Mouse (Mus musculus) natural killer cell, adult 2 months (primary cell): ENCODE data around the gene Babam1.
A peak's percentile ranks its signal among the peaks of the same experiment; 100 is the strongest.

Experiments
- DNase-seq, 2 experiments: peaks; one replicate each; pipeline ENCODE4 v3.0.0; 2022; ENCODE audit warnings: low spot score in 2 of 2

Gene Babam1

DNA sequence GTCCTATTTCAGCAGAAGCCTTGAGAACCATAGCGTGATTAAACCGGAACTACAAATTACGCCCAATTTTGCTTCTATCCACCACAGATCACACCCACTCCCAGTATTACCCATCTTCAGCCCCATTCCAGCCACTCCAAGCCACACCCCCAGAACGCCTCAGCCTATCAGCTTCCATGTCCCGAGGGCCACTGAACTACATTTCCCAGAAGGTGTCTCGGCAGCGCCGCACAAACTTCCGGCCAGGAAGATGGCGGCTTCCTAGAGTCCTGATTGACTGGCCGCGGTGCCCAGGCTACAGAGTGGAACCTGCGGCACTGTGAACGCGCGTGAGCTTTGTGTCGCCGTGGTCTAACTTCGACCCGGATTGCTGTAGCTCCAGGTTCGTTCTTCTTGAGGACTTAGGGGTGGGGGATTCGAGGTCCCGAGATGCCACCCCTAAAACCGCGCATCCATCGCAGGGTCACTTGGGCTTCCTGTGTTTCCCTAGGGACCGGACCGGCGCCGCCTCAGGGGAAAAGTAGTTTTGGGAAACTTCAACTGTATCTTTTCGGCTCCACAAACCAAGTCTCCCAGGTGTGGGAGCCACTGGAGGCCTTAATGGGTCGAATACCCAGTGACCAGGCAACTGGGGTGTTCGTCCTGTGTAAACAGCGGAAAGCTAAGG lies at the start of gene Babam1:
Gene Babam1, plus strand, starts transcription at position 223 of the 667 bp plus-strand sequence.
- DNase-seq: peak; percentile 88 to 89

DNA sequence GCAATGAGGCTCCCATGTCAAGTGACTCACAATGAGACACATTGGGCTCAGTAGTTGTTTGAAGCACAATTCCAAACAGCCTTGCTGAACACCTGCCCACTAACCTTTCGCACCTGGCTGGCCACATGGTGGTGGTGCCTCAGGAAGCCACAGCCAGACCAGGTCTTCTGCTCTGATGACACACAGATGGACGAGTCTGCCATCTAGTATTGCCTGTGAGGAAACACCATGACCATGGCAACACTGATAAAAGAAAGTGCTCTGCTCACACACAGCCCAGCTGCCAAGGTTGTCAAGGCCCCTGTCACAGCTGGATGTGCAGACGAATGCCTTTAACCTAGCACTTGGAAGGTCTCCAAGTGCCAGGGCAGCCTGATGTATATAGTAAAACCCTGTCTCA lies 45.5 kb upstream of the Babam1 start:
- no peak for DNase-seq

DNA sequence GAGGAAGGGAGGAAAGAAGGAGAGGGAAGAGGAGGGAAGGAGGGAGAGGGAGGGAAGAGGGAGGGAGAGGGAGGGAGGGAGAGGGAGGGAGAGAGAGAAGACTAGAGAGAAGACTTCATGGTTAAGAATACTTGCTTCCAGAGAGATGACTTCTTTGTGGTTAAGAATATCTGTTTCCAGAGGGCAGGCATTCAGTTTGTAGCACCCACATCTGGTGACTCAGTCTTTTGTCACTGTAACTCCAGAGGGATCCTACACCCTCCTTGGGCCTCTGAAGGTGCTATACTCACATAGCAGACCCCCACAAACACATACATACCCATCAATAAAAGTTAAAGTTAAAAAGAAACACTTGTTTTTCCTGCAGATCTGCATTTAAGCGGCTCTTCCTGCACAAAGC lies 45.1 kb upstream of the Babam1 start:
- DNase-seq: no peak

DNA sequence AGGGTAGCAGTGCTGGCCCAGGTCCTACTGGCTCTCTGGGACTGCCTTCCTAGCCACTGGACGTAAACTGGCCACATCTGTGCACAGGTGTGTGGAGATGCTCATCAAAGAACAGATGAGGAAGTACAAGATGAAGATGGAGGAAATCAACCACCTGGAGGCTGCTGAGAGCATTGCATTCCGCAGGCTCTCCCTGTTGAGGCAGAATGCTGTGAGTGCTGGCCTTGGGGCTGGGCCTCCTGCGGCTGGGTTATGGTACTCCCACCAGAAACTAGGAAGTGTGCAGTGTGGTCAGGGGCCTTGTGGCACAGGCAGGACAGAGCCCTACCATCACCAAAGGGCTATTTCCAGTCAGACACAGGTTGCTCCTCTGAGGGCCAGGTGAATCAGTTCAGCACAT lies 38.6 kb upstream of the Babam1 start:
- no peak for DNase-seq

DNA sequence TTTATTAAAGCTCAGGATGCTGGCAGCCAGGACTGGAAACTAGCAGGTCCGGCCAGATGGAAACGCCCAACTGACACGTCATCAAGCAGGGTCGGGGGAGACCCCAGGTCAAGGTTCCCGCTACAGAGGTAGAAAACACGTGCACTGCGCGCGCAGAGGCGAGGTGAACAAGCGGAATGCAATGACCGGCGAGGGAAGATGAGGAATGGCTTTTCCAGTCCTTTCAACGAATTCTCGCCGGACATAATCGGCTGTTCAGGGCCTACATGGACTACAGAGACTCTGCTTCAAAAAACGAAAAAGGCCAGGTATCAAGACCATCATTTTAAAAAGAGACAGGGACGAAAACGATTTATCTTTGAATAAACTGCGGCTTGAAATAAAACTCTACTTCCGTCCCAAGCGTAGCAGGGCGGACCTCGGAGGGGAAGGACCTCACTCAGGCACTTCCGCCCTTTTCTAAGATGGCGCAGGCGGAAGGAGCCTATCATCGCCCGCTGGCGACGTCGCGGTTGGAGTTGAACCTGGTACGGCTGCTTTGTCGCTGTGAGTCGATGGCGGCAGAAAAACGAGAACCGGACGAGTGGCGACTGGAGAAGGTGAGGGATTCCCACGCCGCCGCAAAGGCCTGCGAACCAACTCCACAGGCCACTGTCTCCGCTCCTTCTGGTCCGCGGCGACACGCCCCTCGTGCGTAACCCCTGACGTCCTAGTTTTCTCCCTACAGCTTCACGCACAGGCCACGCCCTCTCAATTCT lies 29.7 kb upstream of the Babam1 start, which contains the start of gene Use1:
Gene Use1, plus strand, starts transcription at position 78 of the 758 bp plus-strand sequence.
- DNase-seq: peak; percentile 88 to 89

DNA sequence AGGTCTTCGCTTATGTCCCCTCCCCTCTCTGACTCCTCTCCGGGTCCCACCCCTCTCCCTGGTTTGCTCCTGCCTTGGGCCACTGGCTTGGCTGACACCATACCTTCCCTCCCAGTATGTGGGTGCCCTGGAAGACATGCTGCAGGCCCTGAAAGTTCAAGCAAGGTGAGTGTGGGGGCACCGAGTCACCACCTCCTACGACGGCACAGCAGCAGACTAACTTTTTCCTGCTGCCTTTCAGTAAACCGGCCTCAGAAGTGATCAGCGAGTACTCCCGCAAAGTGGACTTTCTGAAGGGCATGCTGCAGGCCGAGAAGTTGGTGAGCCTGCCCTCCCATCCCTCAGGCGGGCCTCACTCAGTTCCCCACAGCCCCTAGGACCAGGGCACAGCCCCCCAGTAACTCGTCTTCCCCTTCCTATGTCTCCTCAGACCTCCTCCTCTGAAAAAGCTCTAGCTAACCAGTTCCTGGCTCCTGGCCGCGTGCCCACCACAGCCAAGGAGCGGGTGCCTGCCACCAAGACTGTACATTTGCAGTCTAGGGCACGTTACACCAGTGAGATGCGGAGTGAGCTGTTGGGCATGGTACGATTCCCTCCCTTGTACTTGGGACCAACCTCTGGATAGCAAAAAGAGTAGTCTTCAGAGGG lies 29.0 kb upstream of the Babam1 start:
- DNase-seq: no peak

DNA sequence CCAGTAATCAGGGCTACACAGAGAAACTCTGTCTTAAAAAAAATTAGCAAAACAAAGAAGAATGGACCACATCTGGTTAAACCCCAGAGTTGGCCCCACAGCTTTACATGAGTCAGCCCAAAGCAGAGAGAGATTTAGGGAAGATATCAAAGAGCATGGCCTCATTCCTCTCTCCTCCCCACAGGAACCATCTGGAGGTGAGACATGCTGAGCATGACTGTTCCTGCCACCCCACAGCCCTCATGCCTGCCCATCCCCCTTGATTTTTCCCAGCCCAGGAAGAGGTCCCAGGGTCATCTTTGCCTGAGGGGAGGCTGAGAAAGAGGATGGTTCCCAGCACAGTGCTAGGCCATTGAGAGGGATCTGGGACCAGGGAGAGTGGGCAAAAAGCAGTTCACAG lies 28.3 kb upstream of the Babam1 start:
- no peak for DNase-seq

DNA sequence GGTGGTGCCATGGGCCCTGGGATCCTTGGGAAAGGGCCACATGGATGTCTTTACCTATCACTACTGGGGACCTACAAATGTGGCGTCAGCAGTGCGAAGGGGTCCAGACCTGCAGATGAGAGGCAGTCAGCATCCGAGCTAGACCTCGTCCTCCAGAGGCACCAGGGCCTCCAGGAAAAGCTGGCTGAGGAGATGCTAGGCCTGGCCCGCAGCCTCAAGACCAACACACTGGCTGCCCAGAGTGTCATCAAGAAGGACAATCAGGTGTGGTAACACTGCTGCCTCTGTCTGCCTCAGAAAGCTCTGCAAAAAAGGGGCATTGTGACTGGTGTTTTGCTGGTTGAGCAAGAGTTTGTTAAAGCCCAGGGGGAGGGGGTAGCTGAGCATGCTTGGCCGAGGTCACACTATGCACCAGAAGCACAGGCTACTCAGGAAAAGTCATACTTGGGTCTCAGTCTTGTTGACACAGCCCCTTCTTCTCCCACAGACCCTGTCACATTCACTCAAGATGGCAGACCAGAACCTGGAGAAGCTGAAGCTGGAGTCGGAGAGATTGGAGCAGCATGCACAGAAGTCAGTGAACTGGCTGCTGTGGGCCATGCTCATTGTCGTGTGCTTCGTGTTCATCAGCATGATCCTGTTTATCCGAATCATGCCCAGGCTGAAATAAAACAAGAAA lies 27.5 kb upstream of the Babam1 start:
- DNase-seq: no peak

DNA sequence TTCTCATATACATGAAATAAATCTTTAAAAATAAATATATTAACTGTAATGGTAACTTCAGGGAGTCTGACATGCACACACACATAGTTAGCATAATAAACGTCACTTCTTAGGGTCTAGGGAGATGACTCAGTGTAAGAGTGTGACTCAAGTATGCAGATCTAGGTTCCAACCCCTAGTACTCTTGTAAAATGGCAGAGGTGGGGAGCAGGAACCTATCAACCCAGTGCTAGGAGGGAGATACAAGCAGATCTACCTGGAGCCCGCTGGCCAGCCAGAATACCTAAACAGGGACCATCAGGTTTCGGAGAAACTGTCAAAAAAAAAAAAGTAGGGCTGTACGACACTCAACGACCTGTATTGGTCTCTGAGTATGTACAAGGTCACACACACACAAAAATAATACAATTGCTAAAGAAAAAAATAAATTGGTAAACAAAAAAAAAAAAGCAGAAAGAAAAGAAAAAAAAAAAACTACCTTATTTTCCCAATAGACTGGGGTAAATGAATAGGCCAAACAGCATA lies 25.9 kb upstream of the Babam1 start:
- DNase-seq: no peak

DNA sequence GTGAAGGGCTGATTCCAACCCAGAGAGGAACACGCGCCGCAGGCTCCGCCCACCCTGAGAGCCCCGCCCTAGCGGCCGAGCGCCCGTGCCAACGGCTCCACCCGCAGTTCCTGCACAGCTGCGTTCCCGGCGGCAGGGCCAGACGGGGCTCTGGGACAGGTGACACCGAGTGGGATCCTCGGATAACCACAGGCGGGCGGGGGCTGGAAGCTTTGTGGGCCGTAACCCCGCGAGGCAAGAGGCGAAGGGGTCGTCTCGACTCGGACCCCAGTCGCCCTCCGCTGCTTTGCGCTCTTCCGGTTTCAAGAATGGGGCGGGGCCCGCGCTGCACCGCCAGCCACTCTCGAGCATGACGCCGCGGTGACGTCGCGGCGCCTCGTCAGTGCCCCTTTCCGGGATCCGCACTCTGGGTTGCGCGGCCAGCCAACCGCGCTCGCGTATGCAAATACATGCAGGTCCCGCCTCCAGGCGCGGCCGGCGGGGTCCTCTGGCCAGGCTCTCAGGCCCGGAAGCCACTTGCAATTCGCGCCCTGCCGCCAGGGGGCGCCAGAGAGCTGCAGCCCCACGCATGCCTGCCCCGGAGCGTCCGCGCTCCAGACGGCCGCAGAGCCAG lies 25.3 kb upstream of the Babam1 start, which contains the start of gene Ocel1:
Gene Ocel1, plus strand, starts transcription at position 63 of the 613 bp plus-strand sequence.
- DNase-seq: peak; percentile 96 to 98

DNA sequence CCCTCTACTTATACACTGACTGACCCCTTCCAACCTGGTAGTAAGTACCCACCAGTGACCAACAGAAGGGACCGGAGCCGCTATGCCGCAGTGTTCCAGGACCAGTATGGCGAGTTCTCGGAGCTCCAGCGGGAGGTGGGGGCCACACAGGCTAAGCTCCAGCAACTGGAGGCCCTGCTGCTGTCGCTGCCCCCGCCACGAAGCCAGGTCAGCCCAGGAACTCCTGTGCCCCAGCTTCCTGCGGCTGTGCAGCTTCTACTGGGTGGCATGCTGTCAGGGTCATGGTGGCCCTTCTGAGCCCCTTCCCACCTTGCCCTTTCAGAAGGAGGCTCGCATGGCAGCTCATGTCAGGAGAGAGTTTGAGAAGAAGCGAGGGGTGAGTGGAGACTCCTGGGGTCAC lies 24.2 kb upstream of the Babam1 start:
- no peak for DNase-seq

DNA sequence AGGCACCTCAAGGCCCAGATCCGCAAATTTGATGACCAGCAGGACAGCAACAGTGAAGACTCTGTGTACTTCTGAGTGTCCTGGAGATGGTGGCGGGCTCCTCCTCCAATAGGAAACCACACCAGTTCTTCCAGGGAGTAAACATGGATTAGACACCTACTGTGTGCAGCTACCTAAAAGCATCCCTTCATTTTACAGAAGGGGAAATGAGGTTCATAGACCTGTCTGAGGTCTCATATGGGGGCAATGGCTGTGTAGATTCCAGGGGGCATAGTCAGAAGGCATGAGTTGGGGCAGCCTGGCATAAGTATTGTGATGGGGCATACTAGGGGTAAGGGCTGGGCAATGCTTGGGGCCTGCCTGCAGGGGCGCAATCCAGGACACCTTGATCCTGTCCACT lies 23.7 kb upstream of the Babam1 start:
- no peak for DNase-seq

DNA sequence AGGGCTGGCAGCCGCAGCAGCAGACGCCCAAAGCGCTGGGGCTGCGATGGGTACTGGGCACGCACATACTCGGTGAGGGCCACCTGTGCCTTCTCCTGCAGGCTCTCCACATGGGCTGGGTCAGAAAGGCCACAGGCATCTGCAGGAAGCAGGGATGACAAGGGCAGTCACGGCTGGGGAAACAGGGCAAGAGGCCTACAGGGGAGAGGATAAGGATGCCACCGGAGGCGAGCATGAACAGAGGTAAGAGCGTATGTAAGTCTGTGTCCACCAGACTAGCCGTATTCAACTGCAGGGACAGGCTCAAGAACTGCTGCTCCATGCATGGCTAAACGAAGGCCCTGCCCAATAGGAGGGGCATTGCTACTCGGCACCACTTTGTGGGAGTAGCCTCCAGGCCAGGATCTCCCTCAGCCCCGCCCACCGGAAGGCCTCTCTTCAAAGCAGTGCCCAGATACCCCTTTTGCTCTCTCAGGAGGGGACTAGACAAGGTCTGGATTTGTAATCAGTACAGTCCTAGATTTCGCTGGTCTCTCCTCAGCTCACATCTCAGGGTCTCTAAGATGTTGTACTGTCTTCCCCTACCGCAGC lies 21.9 kb upstream of the Babam1 start:
- no peak for DNase-seq

DNA sequence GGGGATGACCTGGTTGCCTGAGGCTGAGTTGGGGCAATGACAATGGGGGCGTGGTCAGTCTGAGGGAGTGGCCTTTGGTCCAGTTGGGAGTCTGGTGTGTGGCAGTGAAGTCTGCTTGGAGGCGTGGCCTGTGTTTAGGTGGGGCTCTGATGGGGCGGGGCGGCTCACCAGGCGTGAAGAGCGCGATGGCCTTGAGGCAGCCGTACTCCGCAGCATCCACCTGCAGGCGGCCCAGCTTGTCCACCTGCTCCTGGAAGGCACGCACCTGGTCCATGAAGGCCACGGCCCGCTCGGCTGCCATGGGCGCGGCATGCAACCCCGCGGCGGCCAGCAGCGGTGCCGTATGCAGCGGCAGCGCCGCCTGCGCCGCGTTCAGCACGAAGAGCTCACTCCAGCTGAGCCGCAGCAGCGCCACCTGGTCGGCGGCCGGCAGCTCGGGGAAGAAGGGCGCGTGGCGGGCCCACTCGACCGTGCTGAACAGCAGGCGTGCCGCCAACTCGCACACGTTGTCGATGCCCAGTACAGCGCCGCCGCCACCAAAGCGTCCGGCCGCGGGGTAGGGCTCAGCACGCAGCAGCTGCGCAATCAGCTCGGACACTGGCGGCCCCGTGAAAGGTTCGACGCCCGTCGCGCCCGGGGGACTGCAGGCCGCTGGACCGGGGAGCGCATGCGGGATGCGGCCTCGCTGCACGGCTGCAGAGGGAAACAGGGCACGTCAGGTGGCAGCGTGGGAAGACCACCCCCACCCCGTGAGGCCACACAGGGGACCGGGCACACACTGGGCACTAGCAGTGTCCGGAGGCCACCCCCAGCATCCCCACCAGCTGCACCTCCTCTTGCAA lies 20.9 kb upstream of the Babam1 start:
- DNase-seq: peak; percentile 52 to 53

DNA sequence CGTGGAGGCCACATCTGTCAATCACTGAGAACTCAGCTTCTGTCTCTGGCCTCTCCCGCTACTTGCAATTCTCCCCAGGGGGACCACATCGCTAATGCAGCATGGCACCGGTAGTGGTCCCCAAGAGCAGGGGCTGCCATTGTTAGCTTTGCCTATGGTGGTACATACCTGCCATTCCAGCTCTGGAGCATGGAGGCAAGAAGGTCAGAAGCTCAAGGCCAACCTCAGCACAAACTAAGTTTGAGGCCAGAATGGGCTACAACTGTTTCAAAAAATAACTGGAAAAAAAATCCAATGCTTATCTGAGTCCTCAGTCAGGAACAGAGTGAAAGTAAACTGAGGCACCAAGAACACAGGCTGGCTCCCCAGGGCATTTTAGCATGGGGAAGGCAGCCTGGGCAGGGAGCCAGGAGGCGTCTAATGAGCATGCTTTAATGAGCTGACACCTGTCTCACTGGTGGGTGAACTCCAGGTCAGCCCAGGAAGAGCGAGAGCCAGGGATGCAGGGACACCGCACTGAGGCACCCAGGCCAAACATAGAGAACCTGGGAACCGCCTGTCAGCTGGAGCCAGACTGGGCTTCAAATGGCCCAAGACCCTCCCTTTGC lies 20.1 kb upstream of the Babam1 start:
- DNase-seq: no peak

DNA sequence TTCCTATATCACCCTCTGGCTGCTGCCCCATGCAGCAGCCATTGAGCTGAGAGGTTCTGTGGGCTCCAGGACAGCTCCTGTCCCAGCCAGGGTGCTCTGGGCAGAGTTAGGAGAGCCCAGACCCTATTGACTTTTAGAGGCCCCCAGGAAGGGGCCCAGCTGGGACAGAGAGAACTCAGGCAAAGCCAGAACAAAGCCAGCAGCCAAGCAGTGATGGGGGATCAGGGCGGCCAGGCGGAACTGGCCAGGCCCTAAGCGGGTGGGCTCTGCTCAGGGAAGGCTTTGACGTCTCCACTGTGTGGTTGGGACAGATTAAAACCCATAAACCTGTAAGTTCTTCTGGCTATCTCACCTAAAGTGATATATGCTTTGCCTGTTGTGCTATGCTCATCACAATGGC lies 17.7 kb upstream of the Babam1 start:
- no peak for DNase-seq

DNA sequence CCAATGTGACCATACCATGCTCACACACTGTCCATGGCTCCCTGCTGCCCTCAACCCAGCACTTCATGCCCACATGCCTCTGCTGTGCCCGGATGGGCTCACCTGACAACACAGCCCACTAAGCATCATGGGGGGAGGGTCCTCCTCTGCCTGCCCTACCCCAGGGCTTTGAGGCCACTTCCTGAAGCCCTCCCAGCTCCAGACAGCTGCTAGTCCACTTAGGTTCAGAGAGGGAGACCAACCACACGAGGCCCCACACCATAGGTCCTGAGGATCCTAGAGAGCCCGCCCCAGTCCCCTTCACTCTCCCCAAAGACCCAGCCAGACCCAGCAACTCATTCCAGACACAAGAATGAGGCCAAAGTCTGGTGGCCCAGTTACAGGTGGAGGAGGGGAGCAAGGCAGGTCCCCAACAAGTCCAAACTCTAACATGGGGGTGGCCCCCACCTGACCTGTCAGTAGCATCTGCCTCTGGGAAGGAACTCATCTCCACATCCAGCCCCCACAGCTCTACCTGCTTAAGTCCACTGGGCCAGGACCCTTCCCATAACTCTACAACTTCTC lies 17.1 kb upstream of the Babam1 start:
- no peak for DNase-seq

DNA sequence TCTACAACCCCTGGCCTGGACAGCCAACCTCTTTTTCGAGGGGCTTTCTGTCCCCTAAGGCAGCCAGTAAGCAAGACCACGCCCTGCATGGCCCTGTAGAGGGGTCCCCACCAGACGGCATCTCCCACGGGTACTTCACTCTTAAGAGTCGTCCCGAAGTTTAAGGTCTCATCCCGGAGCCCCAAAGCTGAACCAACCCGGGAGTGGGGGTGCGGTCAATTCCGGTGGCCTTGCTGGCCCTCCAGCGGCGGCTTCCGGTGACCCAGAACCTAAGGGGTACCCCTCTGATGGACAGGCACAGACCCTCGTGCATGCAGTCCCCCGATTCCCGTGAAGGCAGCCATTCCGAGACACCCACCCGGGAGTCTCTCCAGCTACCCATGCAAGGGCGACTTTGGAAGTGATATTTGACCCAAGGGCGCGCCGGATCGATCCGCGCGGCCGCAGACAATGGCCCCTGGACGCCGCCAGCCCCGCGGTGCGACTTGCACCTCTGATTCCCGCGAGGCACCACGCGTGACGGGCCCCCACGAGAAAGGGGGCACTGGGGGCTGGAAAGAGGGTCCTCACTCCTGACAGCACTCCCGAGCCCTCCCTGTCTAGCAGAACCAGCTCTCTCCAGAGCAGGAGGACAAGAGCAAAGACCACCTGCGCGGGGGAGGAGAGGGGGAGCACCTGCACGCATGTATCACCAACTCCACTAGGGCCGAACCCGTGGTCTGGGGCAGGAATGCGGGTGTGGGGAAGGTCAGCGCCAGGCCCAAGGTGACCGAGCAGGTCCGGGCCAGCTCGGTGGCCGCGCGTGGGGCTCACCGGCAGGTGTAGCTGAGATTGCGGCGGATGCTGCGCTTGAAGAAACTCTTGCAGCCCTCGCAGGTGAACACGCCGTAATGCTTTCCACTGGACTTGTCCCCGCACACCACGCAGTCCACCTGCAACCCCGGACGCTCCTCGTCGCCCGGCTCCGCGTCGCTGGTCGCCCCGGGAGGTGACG lies 16.2 kb upstream of the Babam1 start:
- no peak for DNase-seq
